Mouse (Mus musculus) kidney, embryonic 14.5 days (tissue): ENCODE results near the gene Olfr90. TPM values are rescaled to one million over a fixed set of nuclear protein-coding genes. Genes with fewer than 3 reads are reported as not detected.
A peak's percentile ranks its signal among the peaks of the same experiment; 100 is the strongest.
"Not testable (repeated sequence)": the region's sequence is repeated elsewhere in the genome, so short reads cannot be mapped to it uniquely, and the experiment has no call there.

ENCODE experiments used
- ATAC-seq: fragments of 200-750 bp; cut with Nextera tagmentation; 2 replicates; pipeline ENCODE4 v1.8.0; 2017; ENCODE audit warnings: moderate number of reproducible peaks, mild to moderate bottlenecking, moderate TSS enrichment, moderate library complexity; ENCODE audit not compliant: low FRiP score, low TSS enrichment
- H3K27ac ChIP-seq: fragments of 300-500 bp; sonication (generic); 2 replicates; pipeline ENCODE4 v1.5.1; 2014; ENCODE audit warnings: low read depth, mild to moderate bottlenecking, low read length, moderate library complexity, mixed read lengths
- H3K27me3 ChIP-seq: fragments of 300-500 bp; sonication (generic); 2 replicates; pipeline ENCODE4 v1.6.1; 2014; ENCODE audit warnings: mild to moderate bottlenecking, low read length; ENCODE audit not compliant: control insufficient read depth, insufficient read depth
- H3K36me3 ChIP-seq: fragments of 300-500 bp; sonication (generic); 2 replicates; pipeline ENCODE4 v1.6.1; 2014; ENCODE audit warnings: low read length, mixed read lengths; ENCODE audit not compliant: control insufficient read depth, insufficient read depth
- H3K4me1 ChIP-seq: fragments of 300-500 bp; sonication (generic); 2 replicates; pipeline ENCODE4 v1.6.1; 2014; ENCODE audit warnings: low read length, mixed read lengths; ENCODE audit not compliant: control insufficient read depth, insufficient read depth
- H3K4me2 ChIP-seq: fragments of 300-500 bp; sonication (generic); replicated peaks from 2 replicates; pipeline ENCODE4 v1.6.1; 2014; ENCODE audit warnings: low read depth, mild to moderate bottlenecking, low read length
- H3K4me3 ChIP-seq: fragments of 300-500 bp; sonication (generic); 2 replicates; pipeline ENCODE4 v1.5.1; 2014; ENCODE audit warnings: mild to moderate bottlenecking, low read length
- H3K9ac ChIP-seq: fragments of 300-500 bp; sonication (generic); 2 replicates; pipeline ENCODE4 v1.6.1; 2014; ENCODE audit warnings: low read depth, mild to moderate bottlenecking, low read length, moderate library complexity
- H3K9me3 ChIP-seq: fragments of 300-500 bp; sonication (generic); 2 replicates; pipeline ENCODE4 v1.6.1; 2016; ENCODE audit warnings: low read length; ENCODE audit not compliant: control insufficient read depth
- WGBS: fragments of 180-500 bp; shearing (Covaris S2); extraction: QIAGEN DNeasy Blood & Tissue Kit; methylation state at CpG from one replicate; pipeline ENCODE4 v1.1.7; 2014; 5-methylcytosine and 5-hydroxymethylcytosine counted together
- polyA plus RNA-seq: library from polyadenylated mRNA; unstranded; fragments of >200 nt; fragmentation: Nextera tagmentation; extraction: Ambion mirVana; gene quantifications from 2 replicates; pipeline ENCODE4 v1.2.1, GENCODE M21; 2014

Olfr90 gene
- not detected in 2 replicates for polyA plus RNA-seq

DNA sequence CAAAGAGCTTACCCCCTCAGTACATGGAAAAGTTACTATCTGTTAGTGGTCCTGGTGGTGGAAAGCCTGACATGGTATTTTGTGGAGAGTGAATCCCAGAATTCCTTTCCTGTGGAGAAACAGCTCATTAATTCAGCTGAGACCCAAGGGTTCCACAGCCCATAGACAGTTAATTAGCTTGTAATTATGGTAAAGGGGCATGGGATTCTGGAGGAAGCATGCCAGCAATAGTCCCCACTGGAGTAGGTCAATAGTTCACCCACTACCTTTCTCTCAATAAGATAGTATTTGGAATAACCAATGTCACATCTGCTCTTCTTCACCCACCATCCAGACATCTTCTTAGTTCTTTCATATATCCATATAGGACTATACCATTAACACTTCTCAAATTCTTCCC lies at the start of gene Olfr90:
Gene Olfr90 (minus strand): TSS at position 101 of the 400 bp plus-strand sequence.
- Histone ChIP-seq H3K9ac (no peak within 1 kb of the TSS), H3K36me3 (no peaks in the 10 kb centered on the region), H3K27ac (no peak within 1 kb of the TSS), H3K4me3 (no peak within 1 kb of the TSS), H3K9me3 (no peaks in the 10 kb centered on the region), H3K4me1 (no peaks in the 10 kb centered on the region), H3K27me3 (no peaks in the 10 kb centered on the region), H3K4me2 (no peak within 1 kb of the TSS)
- no peak for ATAC-seq

- H3K9ac ChIP-seq, H3K36me3 ChIP-seq, H3K4me1 ChIP-seq, H3K27ac ChIP-seq, H3K4me2 ChIP-seq, H3K27me3 ChIP-seq, H3K9me3 ChIP-seq, ATAC-seq, H3K4me3 ChIP-seq: not testable (repeated sequence)
- 77% methylated on average over 4 of the region's 4 CpGs for WGBS
Measured at GRCm38 (mm10) chr17:37131366-37131765, 43.1 kb upstream of the Olfr90 start.

- Histone ChIP-seq H3K9ac (no peak within 1 kb of the TSS), H3K27ac (no peak within 1 kb of the TSS), H3K36me3 (no peaks in the 10 kb centered on the region), H3K9me3 (no peaks in the 10 kb centered on the region), H3K27me3 (no peaks in the 10 kb centered on the region), H3K4me1 (no peaks in the 10 kb centered on the region), H3K4me2 (no peak within 1 kb of the TSS), H3K4me3 (no peak within 1 kb of the TSS)
- WGBS, result 93% methylated on average over 2 of the region's 2 CpGs
- no peak for ATAC-seq
Measured at GRCm38 (mm10) chr17:37119988-37120387, 31.7 kb upstream of the Olfr90 start, which contains the start of gene Olfr92. Olfr92 (minus strand) TSS chr17:37120088.

DNA sequence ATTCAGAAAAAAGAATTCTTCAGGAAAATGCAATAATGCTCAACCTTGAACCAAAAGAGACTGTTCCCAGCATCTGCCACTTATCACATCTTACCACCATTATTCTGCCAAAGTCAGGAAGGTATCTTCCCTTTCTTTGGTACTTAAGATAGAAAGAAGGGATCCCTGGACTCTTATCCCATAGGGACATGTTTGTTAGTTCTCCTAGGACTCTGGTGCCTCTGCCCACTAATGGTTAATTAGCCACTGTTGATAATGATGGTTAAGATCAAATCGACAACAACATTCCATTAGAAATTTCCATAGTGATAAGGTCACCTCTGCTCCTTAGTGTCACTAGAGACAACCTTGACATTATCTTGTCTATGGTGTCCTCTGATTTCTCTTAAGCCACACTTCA lies 9.9 kb upstream of the Olfr90 start, which contains the start of gene Olfr91:
Gene Olfr91 (minus strand): TSS at position 101 of the 400 bp plus-strand sequence.
- Histone ChIP-seq H3K27me3 (no peaks in the 10 kb centered on the region), H3K9me3 (no peaks in the 10 kb centered on the region), H3K4me1 (no peaks in the 10 kb centered on the region), H3K27ac (no peak within 1 kb of the TSS), H3K4me3 (no peak within 1 kb of the TSS), H3K36me3 (no peaks in the 10 kb centered on the region), H3K9ac (no peak within 1 kb of the TSS), H3K4me2 (no peak within 1 kb of the TSS)
- ATAC-seq, result no peak
- WGBS, result 91% methylated on average over 1 of the region's 1 CpGs

DNA sequence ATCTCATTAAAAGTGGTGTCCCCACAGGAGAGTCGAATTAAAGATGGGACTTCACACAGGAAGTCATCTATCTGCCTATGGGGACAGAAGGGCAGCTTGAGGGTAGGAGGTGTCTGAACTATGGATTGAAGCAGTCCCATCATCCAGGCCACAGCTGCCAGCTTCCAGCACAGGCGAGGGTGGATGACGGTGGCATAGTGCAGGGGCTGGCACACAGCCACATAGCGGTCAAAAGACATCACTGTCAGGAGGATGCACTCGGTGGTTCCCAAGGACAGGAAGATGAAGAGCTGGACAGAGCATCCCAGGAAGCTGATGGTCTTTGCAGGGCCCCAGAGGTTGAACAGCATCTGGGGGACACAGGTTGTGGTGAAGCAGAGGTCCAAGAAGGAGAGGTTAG lies 5.0 kb upstream of the Olfr90 start:
- no peak overlapping the region for H3K4me3 ChIP-seq
- no peak overlapping the region for H3K4me2 ChIP-seq
- ATAC-seq, result no peak
- H3K27ac ChIP-seq, result no peak overlapping the region
- no peak overlapping the region for H3K9ac ChIP-seq
- H3K4me1 ChIP-seq, result no peaks in the 10 kb centered on the region
- WGBS, result 78% methylated on average over 5 of the region's 5 CpGs
- no peaks in the 10 kb centered on the region for H3K9me3 ChIP-seq
- no peaks in the 10 kb centered on the region for H3K27me3 ChIP-seq
- H3K36me3 ChIP-seq, result no peaks in the 10 kb centered on the region

DNA sequence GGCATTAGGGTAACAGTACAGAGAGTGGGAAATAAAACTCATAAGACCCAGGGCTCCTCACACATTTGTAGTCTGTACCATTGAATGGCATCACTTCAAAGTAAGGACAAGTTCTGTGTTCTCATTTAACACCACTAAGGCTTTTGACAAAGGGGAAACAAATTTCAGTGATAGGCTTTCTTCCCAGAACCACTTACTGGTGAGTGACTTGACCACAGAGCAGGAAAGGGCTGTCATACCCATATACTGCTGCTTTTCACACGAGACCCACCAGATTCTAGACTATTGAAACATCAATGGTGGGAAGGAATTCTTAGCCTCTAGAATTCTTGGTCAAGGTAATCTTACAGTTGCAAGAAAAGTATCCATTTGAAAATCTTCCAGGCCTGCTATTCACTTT lies 3.9 kb upstream of the Olfr90 start:
- Histone ChIP-seq H3K27ac (no peak overlapping the region), H3K27me3 (no peaks in the 10 kb centered on the region), H3K4me1 (no peaks in the 10 kb centered on the region), H3K4me2 (no peak overlapping the region), H3K9me3 (no peaks in the 10 kb centered on the region), H3K9ac (no peak overlapping the region), H3K36me3 (no peaks in the 10 kb centered on the region), H3K4me3 (no peak overlapping the region)
- WGBS, result 84% methylated on average over 1 of the region's 1 CpGs
- ATAC-seq, result no peak

GRCm38 (mm10) chr17:37085545-37085944 lies 2.8 kb downstream of the Olfr90 start:
- WGBS, result 81% methylated on average over 10 of the region's 10 CpGs
- H3K4me3 ChIP-seq, result no peak overlapping the region
- no peaks in the 10 kb centered on the region for H3K36me3 ChIP-seq
- H3K27me3 ChIP-seq, result no peaks in the 10 kb centered on the region
- no peak overlapping the region for H3K4me2 ChIP-seq
- H3K9me3 ChIP-seq, result no peaks in the 10 kb centered on the region
- H3K27ac ChIP-seq, result no peak overlapping the region
- no peaks in the 10 kb centered on the region for H3K4me1 ChIP-seq
- no peak for ATAC-seq
- H3K9ac ChIP-seq, result no peak overlapping the region

DNA sequence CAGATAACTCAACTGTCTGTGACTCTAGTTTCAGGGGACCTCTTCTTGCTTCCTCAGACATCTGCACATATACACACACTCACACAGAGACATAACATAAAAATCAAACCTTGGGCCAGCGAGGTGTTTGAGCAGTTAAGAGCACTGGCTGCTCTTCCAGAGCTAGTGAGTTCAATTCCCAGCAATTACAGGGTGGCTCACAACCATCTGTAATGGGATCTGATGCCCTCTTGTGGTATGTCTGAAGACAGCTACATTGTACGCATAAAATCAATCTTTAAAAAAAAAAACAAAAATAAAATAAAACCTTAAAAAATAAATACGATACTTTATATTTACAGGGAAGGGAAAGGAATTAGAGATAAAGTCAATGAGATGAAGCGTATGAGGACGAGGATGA lies 3.7 kb downstream of the Olfr90 start:
- Histone ChIP-seq H3K9ac (no peak overlapping the region), H3K4me2 (no peak overlapping the region), H3K9me3 (no peaks in the 10 kb centered on the region), H3K27ac (no peak overlapping the region), H3K36me3 (no peaks in the 10 kb centered on the region), H3K27me3 (no peaks in the 10 kb centered on the region), H3K4me1 (no peaks in the 10 kb centered on the region), H3K4me3 (no peak overlapping the region)
- 72% methylated on average over 5 of the region's 5 CpGs for WGBS
- no peak for ATAC-seq

DNA sequence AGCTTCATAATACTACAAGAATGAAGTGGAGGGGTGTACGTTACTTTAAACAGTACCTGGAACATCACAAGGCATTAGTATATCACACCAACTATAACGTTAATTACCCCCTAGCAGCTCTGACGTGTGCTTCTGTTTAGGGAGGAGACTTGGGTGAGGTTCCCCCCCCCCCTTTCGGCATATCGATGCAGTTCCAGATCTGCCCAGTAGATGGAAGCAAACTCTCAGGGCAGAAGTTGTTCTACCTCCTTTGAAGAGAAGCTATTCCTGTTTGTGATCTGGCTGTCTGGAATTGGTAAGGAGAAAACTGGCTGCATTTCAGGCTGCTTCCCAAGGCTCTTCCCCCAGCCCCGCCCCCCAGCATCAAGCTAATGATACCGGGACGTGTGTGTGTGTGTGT lies 5.0 kb downstream of the Olfr90 start:
- no peaks in the 10 kb centered on the region for H3K27me3 ChIP-seq
- H3K4me1 ChIP-seq, result no peaks in the 10 kb centered on the region
- H3K4me2 ChIP-seq, result no peak overlapping the region
- H3K36me3 ChIP-seq, result no peaks in the 10 kb centered on the region
- H3K9ac ChIP-seq, result no peak overlapping the region
- H3K4me3 ChIP-seq, result no peak overlapping the region
- 3% methylated on average over 8 of the region's 8 CpGs for WGBS
- no peak overlapping the region for H3K27ac ChIP-seq
- ATAC-seq, result peak; percentile 74
- H3K9me3 ChIP-seq, result no peaks in the 10 kb centered on the region
